Mouse (Mus musculus): ENCODE measurements around the gene Ttc26. TPM values are rescaled to one million over a fixed set of nuclear protein-coding genes. Genes with fewer than 3 reads are reported as not detected.
"Not testable (repeated sequence)": the region's sequence is repeated elsewhere in the genome, so short reads cannot be mapped to it uniquely, and the experiment has no call there.

The Ttc26 gene
- polyA plus RNA-seq, 1 experiment: 8.7 TPM

DNA sequence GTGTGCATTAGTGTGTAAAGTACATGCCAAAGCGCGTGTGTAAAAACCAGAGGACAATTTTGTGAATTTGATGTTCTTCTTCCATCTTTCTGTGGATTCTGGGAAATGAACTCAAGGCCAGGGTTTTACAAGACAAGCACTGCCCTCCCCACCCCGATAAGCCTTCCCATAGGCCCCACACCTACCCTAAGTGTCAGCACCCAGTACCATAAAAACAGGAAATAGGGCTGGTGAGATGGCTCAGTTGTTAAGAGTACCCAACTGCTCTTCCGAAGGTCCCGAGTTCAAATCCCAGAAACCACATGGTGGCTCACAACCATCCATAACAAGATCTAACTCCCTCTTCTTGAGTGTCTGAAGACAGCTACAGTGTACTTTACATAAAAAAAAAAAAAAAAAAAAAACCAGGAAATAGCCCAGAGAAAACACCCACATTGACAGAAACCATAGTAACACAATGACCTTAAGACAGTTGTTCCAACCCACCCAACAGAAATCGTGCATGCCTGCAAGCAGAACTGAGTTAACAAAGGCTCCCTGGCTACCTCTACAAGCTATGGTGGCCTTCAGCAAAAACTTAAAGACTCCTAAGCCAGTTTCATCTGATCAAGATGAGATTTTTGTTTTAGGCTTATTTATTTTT lies 32.3 kb upstream of the Ttc26 start:
- no peak for TF ChIP-seq POLR2A (IDR thresholded peaks at IDR 0.05; ENCODE audit: borderline replicate concordance, extremely low read depth, insufficient read depth, insufficient read length, poor library complexity, severe bottlenecking)
- no peak for TF ChIP-seq CTCF (IDR thresholded peaks at IDR 0.05; ENCODE audit: borderline replicate concordance, extremely low read depth, insufficient read depth, insufficient read length)
- DNase-seq (ENCODE audit: low read depth): no peak

DNA sequence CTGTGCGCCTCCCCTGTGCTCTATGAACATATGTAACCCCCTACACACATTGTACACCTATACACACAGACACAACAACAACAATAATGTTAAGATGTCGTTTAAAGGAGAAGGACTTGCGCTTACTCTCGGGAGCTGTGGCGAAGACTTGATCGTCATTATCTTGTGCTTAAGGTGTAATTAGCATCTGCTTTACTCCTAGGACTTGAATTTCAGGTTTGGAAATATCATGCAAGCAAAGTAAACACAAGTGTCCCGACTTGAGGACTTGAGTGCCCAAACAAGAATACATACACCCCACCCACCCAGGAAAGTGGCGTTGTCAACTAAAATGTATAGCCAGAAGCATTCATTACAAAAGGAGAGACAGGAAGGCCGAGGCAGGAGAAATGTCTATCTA lies 31.5 kb upstream of the Ttc26 start:
- no peak for DNase-seq (ENCODE audit: low read depth)
- no peak for TF ChIP-seq CTCF (IDR thresholded peaks at IDR 0.05; ENCODE audit: borderline replicate concordance, extremely low read depth, insufficient read depth, insufficient read length)
- TF ChIP-seq POLR2A (IDR thresholded peaks at IDR 0.05; ENCODE audit: borderline replicate concordance, extremely low read depth, insufficient read depth, insufficient read length, poor library complexity, severe bottlenecking): no peak

DNA sequence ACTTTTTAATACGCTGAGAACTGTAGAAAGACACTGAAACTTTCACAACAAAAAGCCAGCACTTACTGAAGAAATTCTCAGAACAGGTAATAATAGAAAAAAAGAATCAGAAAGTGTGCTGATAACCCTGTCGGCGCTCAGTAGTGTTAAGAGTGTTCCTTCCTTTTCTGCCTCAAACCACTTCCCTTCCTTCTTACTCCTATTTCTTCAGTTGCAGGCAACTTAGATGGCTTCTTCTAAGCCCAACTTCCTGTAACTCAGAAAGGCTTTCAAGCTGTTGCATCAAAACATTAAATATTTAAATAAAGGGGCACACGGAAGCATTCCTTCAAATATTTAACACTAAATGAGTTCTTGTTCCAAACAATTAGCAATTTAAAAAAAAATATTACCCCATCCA lies 29.3 kb upstream of the Ttc26 start:
- TF ChIP-seq POLR2A (IDR thresholded peaks at IDR 0.05; ENCODE audit: borderline replicate concordance, extremely low read depth, insufficient read depth, insufficient read length, poor library complexity, severe bottlenecking) (no peak), CTCF (IDR thresholded peaks at IDR 0.05; ENCODE audit: borderline replicate concordance, extremely low read depth, insufficient read depth, insufficient read length) (no peak)
- no peak for DNase-seq (ENCODE audit: low read depth)

DNA sequence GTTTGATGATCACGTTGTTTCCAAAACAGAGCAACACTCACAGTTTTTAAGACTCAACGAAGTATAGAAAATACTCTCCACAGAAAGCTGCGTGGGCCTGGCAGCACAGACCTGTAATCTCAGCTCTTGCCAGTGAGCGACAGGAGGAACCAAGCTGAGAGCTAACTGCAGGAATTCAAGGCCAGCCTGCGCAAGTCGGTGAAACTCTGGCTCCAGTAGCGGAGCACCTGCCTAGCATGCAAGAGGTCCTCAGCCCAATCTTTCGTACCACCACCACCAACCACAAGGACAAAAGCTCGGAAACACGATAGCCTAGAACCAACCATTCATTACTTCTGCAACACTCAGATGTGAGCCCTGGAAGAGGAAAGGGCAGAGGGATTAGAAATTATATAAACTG lies 28.8 kb upstream of the Ttc26 start:
- TF ChIP-seq POLR2A (IDR thresholded peaks at IDR 0.05; ENCODE audit: borderline replicate concordance, extremely low read depth, insufficient read depth, insufficient read length, poor library complexity, severe bottlenecking) (no peak), CTCF (IDR thresholded peaks at IDR 0.05; ENCODE audit: borderline replicate concordance, extremely low read depth, insufficient read depth, insufficient read length) (no peak)
- peak; percentile 19 for DNase-seq (ENCODE audit: low read depth)

DNA sequence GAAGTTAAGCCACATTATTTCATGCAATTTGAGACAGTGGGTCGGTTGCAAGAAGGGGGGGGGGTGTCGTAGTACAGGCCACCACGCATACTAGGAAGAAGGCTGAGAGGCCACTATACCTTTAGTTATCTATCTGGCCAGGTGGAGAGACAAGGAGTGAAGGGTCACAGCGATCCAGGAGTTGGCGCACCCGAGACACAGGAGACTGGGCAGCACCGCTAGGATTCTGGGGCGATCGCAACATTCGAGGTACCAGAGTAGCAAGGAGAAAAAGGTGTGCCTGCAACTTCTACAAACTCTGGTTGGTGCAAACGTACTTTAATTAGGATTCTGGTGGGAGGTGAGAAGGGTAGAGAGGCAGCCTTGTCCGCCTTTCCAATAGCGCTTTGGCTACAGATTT lies 28.1 kb upstream of the Ttc26 start:
- DNase-seq (ENCODE audit: low read depth): no peak
- no peak for TF ChIP-seq POLR2A (IDR thresholded peaks at IDR 0.05; ENCODE audit: borderline replicate concordance, extremely low read depth, insufficient read depth, insufficient read length, poor library complexity, severe bottlenecking)
- no peak for TF ChIP-seq CTCF (IDR thresholded peaks at IDR 0.05; ENCODE audit: borderline replicate concordance, extremely low read depth, insufficient read depth, insufficient read length)

GRCm38 (mm10) chr6:38353811-38354722 lies 27.2 kb upstream of the Ttc26 start, which contains the start of gene Zc3hav1:
TSS of gene Zc3hav1 (minus strand) at chr6:38354603.
- TF ChIP-seq CTCF (IDR thresholded peaks at IDR 0.05; ENCODE audit: borderline replicate concordance, extremely low read depth, insufficient read depth, insufficient read length) (no peak), POLR2A (IDR thresholded peaks at IDR 0.05; ENCODE audit: borderline replicate concordance, extremely low read depth, insufficient read depth, insufficient read length, poor library complexity, severe bottlenecking) (no peak)
- peak; percentile 57 for DNase-seq (ENCODE audit: low read depth)

GRCm38 (mm10) chr6:38354723-38355353 lies 26.4 kb upstream of the Ttc26 start:
- TF ChIP-seq CTCF (IDR thresholded peaks at IDR 0.05; ENCODE audit: borderline replicate concordance, extremely low read depth, insufficient read depth, insufficient read length) (no peak), POLR2A (IDR thresholded peaks at IDR 0.05; ENCODE audit: borderline replicate concordance, extremely low read depth, insufficient read depth, insufficient read length, poor library complexity, severe bottlenecking) (no peak)
- peak; percentile 31 for DNase-seq (ENCODE audit: low read depth)

- TF ChIP-seq POLR2A (IDR thresholded peaks at IDR 0.05; ENCODE audit: borderline replicate concordance, extremely low read depth, insufficient read depth, insufficient read length, poor library complexity, severe bottlenecking): no peak
- TF ChIP-seq CTCF (IDR thresholded peaks at IDR 0.05; ENCODE audit: borderline replicate concordance, extremely low read depth, insufficient read depth, insufficient read length): no peak
- DNase-seq (ENCODE audit: low read depth): no peak
Observed at GRCm38 (mm10) chr6:38355354-38355823, 25.9 kb upstream of the Ttc26 start.

- no peak for TF ChIP-seq POLR2A (IDR thresholded peaks at IDR 0.05; ENCODE audit: borderline replicate concordance, extremely low read depth, insufficient read depth, insufficient read length, poor library complexity, severe bottlenecking)
- no peak for TF ChIP-seq CTCF (IDR thresholded peaks at IDR 0.05; ENCODE audit: borderline replicate concordance, extremely low read depth, insufficient read depth, insufficient read length)
- DNase-seq (ENCODE audit: low read depth): peak; percentile 27
Observed at GRCm38 (mm10) chr6:38355862-38356261, 25.4 kb upstream of the Ttc26 start.

- not testable (repeated sequence) for DNase-seq (ENCODE audit: low read depth)
Observed at GRCm38 (mm10) chr6:38356661-38357433, 24.4 kb upstream of the Ttc26 start.

Data from brain, embryonic 14.5 days (tissue).